Mouse (Mus musculus): ENCODE data around the gene Taar7d. TPM values are rescaled to one million over a fixed set of nuclear protein-coding genes. Genes with fewer than 3 reads are reported as not detected.

The Taar7d gene
- polyA plus RNA-seq (2016; fragmentation: Nextera tagmentation; extraction: Ambion mirVana): not detected in 2 replicates

DNA sequence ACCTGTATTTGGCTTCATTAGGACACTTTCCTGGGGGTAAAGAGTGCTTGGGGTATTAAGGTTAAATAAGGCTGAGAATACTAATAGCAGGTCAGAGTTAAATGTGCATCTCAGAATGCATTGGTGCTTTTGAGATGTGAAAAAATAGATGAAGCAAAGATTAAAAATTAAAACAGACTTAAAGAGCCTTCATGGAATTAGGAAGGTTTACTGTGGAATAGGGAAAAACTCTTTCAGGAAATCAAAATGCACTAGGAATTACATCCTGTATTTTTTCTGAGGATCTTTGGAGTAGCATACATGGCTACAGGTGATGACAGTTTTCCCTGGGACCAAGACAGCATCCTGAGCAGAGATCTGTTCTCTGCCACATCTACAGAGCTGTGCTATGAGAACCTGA is at the start of gene Taar7d:
Gene Taar7d, plus strand, starts transcription at position 301 of the 400 bp plus-strand sequence.
- Histone ChIP-seq H3K4me1 (no peaks in the 10 kb centered on the region), H3K9me3 (no peaks in the 10 kb centered on the region), H3K4me3 (no peak within 1 kb of the TSS), H3K27ac (replicated peaks) (no peak within 1 kb of the TSS), H3K27me3 (replicated peaks; ENCODE audit: low read depth, poor library complexity, severe bottlenecking) (no peaks in the 10 kb centered on the region), H3K36me3 (replicated peaks) (no peaks in the 10 kb centered on the region)
- no peak for DNase-seq (ENCODE audit: low spot score)

DNA sequence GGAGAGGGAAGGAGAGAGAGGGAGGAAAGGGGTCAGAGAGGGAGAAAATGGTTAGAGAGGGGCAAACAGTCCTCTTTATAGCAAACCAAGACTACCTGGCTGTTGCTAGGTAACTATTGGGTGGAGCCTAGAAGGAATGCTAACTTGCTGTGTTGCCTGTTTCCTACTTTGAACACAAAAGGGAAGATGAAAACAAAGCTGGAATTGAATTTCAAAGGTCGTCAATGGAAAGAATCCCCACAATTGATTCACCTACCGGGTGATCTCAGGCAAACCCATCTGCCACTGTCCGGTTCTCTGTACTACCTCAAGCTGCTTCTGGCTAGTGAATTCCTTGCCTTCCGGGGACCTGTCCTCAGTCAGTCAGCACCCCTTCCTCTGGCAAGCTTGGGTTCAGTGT is 49.1 kb upstream of the Taar7d start:
- H3K36me3 ChIP-seq (replicated peaks): no peaks in the 10 kb centered on the region
- no peak for DNase-seq (ENCODE audit: low spot score)
- H3K4me3 ChIP-seq: no peak overlapping the region
- H3K27me3 ChIP-seq (replicated peaks; ENCODE audit: low read depth, poor library complexity, severe bottlenecking): no peaks in the 10 kb centered on the region
- WGBS: 44% methylated on average over 4 of the region's 4 CpGs
- H3K9me3 ChIP-seq: no peaks in the 10 kb centered on the region
- H3K4me1 ChIP-seq: no peaks in the 10 kb centered on the region
- H3K27ac ChIP-seq (replicated peaks): no peak overlapping the region

DNA sequence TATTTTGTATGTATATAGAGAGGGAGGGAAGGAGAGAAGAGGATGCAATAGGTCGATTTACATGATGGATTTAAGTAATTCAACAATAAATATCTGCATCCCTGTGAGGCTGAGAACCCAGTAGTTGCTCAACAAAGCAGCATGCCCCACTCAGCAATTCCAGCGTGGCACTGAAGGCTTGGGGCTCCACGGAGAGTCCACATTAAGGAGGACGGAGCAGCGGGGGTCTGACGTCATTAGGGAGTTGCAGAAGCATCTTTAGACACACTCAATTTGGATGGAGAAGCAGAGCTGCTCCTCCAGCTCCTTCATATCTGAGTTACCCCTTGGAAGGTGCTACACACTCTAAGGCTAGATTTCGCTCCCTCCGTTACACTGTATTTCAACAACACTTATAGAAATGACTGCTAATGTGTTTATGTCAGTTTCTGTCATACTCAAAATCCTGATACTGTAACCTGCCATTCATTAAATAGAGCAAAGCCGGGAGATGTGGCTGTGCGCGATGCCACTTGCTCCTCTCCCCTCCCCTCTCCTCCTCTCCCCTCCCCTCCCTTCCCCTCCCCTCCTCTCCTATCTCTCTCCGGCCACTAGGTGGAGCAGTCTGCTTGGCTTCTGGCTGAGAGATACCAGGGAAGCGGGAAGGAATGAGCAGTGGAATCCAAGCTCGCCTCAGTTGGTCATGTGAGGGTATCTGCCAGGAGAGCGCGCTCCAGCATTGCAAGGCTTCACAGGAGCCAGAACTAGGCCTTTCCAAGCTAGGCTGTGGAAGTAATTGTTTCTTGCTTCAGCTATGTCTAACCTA is 47.9 kb upstream of the Taar7d start:
- H3K27me3 ChIP-seq (replicated peaks; ENCODE audit: low read depth, poor library complexity, severe bottlenecking): no peaks in the 10 kb centered on the region
- H3K9me3 ChIP-seq: no peaks in the 10 kb centered on the region
- WGBS: 41% methylated on average over 16 of the region's 16 CpGs
- no peaks in the 10 kb centered on the region for H3K36me3 ChIP-seq (replicated peaks)
- no peak overlapping the region for H3K27ac ChIP-seq (replicated peaks)
- H3K4me3 ChIP-seq: no peak overlapping the region
- no peaks in the 10 kb centered on the region; the same call in 1 of the 2 replicates for H3K4me1 ChIP-seq
- DNase-seq (ENCODE audit: low spot score): peak; percentile 81

DNA sequence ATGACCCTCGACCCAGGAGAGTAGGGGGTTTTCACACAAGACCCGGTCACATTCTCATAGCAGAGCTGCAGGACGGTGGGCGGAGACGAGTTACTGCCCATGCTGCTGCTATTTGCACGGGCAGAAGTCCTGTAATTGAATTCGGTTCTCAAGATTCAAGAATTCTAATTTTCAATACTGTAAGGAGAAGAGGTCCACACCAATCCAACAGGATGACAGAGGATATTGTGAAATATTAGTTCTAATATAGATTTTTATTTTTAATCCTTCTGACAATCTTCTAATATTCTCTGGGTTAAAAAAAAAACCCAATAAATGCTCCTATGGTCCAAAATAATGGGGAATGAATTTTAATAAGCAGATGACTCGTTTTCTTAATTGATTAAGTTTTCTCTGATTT is 41.5 kb upstream of the Taar7d start, which contains the start of gene Taar6:
Gene Taar6, minus strand, starts transcription at position 101 of the 400 bp plus-strand sequence.
- Histone ChIP-seq H3K27me3 (replicated peaks; ENCODE audit: low read depth, poor library complexity, severe bottlenecking) (no peaks in the 10 kb centered on the region), H3K4me1 (no peaks in the 10 kb centered on the region; the same call in 1 of the 2 replicates), H3K4me3 (no peak within 1 kb of the TSS), H3K36me3 (replicated peaks) (no peaks in the 10 kb centered on the region), H3K27ac (replicated peaks) (no peak within 1 kb of the TSS), H3K9me3 (peaks cover 2% of the 10 kb centered on the region; the same call in 1 of the 2 replicates)
- WGBS: 80% methylated on average over 8 of the region's 8 CpGs
- no peak for DNase-seq (ENCODE audit: low spot score)

DNA sequence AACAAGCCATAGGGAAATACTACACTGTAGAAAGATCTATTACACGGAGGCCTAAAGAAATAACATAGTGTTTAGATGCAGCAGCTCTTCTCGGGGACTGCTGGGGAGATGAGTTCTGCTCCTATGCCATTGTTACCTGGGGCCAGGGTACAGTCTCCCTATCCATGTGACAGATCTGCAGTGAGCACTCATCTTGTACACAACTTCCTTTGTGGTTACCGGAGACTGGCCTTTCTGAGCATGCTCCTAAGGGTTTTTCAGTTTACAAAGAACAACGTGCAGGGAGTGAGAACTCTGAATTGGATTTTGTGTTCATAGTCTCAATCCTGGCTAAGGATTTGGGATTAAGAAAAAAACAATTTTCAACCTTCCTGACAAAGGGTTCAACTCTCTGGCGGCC is 40.6 kb upstream of the Taar7d start:
- WGBS: 81% methylated on average over 5 of the region's 5 CpGs
- Histone ChIP-seq H3K27ac (replicated peaks) (no peak overlapping the region), H3K4me1 (no peaks in the 10 kb centered on the region; the same call in 1 of the 2 replicates), H3K4me3 (no peak overlapping the region), H3K36me3 (replicated peaks) (no peaks in the 10 kb centered on the region), H3K9me3 (peaks cover 2% of the 10 kb centered on the region; the same call in 1 of the 2 replicates), H3K27me3 (replicated peaks; ENCODE audit: low read depth, poor library complexity, severe bottlenecking) (no peaks in the 10 kb centered on the region)
- no peak for DNase-seq (ENCODE audit: low spot score)

DNA sequence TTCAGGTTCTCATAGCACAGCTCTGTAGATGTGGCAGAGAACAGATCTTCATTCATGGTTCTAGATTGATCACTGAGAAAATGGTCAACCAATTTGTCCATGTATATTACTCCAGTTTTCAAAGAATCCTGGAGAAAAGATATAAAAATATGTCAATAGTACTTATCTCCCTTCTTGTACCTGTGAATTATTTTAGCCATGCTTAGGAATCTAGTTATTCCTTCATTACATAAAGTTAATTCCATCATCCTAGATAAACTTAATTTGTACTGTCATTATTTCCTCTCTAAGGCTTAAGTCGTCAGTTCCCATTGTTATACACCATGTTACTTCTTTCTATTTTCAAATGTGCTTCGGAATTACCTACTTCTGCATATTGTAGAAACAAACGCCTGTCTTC is 33.6 kb upstream of the Taar7d start, which contains the start of gene Taar7a:
Gene Taar7a, minus strand, starts transcription at position 101 of the 400 bp plus-strand sequence.
- no peaks in the 10 kb centered on the region for H3K4me1 ChIP-seq
- no peak within 1 kb of the TSS for H3K4me3 ChIP-seq
- no peaks in the 10 kb centered on the region for H3K36me3 ChIP-seq (replicated peaks)
- no peak for DNase-seq (ENCODE audit: low spot score)
- WGBS: 89% methylated on average over 3 of the region's 3 CpGs
- no peak within 1 kb of the TSS for H3K27ac ChIP-seq (replicated peaks)
- H3K9me3 ChIP-seq: peaks cover 2% of the 10 kb centered on the region; the same call in 1 of the 2 replicates
- no peaks in the 10 kb centered on the region for H3K27me3 ChIP-seq (replicated peaks; ENCODE audit: low read depth, poor library complexity, severe bottlenecking)

DNA sequence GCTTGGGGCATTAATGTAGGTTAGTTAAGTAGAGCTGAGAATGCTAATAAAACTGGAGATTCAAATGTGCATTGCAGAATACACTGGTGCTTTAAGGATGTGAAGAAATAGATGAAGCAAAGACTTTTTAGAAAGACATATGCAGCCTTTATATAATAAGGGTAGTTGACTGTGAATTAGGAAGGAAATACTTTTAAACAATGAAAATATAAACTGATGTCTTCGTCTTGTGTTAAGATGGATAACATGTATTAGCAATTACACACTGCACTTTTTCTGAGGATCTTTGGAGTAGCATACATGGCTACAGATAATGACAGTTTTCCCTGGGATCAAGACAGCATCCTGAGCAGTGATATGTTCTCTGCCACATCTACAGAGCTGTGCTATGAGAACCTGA is 27.4 kb upstream of the Taar7d start, which contains the start of gene Taar7b:
Gene Taar7b, plus strand, starts transcription at position 301 of the 400 bp plus-strand sequence.
- no peaks in the 10 kb centered on the region for H3K4me1 ChIP-seq
- H3K36me3 ChIP-seq (replicated peaks): no peaks in the 10 kb centered on the region
- H3K27ac ChIP-seq (replicated peaks): no peak within 1 kb of the TSS
- no peaks in the 10 kb centered on the region for H3K9me3 ChIP-seq
- DNase-seq (ENCODE audit: low spot score): no peak
- no peak within 1 kb of the TSS for H3K4me3 ChIP-seq
- no peaks in the 10 kb centered on the region for H3K27me3 ChIP-seq (replicated peaks; ENCODE audit: low read depth, poor library complexity, severe bottlenecking)
- WGBS: 84% methylated on average over 1 of the region's 1 CpGs

DNA sequence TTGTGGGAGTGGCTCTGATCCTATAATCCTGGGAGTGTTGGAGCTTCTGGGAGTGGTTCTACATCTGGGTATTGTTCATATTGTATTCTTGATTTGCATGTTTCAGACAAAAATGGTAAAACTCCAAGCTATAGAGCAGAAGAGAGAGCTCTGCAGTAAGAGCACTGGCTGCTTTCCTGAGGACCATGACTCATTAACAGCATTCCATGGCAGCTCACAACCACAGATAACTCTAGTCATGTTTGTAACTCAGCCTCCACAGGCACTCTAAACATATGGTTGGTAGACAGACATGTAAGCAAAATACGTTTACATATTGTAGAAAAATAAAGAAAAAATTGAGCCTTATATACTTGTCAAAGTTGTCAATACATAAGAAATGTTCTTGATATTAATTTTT is 20.6 kb upstream of the Taar7d start:
- no peaks in the 10 kb centered on the region for H3K27me3 ChIP-seq (replicated peaks; ENCODE audit: low read depth, poor library complexity, severe bottlenecking)
- no peak overlapping the region for H3K4me3 ChIP-seq
- H3K27ac ChIP-seq (replicated peaks): no peak overlapping the region
- H3K4me1 ChIP-seq: no peaks in the 10 kb centered on the region
- no peaks in the 10 kb centered on the region for H3K9me3 ChIP-seq
- DNase-seq (ENCODE audit: low spot score): no peak
- H3K36me3 ChIP-seq (replicated peaks): no peaks in the 10 kb centered on the region
- WGBS: 78% methylated on average over 1 of the region's 1 CpGs

DNA sequence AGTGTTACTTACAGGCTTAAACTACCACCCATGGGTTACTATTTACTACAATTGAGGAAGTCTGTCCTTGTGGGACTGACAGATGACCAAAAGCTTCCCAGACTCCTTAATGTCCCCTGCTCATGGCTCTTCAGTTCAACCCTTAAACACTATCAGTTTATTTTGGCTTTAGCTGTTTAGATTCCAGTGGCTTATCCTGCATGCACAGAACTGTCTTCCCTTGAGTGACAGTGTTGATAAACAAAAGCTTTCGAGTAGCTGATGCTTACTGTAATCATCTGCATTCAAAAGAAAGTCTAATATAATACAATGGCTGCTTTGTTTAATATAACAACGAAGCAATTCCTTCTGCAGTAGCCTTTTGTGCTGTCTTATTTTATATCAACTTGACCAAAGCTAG is 20.0 kb upstream of the Taar7d start:
- no peaks in the 10 kb centered on the region for H3K4me1 ChIP-seq
- H3K27me3 ChIP-seq (replicated peaks; ENCODE audit: low read depth, poor library complexity, severe bottlenecking): no peaks in the 10 kb centered on the region
- H3K4me3 ChIP-seq: no peak overlapping the region
- no peak for DNase-seq (ENCODE audit: low spot score)
- 65% methylated on average over 2 of the region's 2 CpGs for WGBS
- H3K9me3 ChIP-seq: no peaks in the 10 kb centered on the region
- H3K27ac ChIP-seq (replicated peaks): no peak overlapping the region
- no peaks in the 10 kb centered on the region for H3K36me3 ChIP-seq (replicated peaks)

DNA sequence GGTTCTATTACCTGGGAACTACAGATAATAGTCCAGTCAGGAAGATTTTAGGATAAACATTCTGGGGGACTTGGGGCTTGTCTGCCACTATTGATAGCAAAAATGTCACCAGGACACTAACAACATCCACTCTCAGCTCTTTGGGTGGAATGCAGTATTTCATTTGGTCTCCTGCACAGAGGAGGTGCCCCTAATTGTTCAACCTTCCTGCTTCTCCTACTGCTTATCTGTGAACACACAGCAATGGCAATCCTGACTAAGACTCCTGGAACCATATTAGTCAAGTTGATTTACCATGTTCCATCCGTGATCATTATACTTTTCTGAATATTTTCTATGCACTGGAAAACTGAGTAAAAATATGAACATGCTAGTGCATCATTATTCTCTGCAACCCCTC is 18.9 kb upstream of the Taar7d start:
- no peaks in the 10 kb centered on the region for H3K4me1 ChIP-seq
- 92% methylated on average over 1 of the region's 1 CpGs for WGBS
- no peak overlapping the region for H3K4me3 ChIP-seq

DNA sequence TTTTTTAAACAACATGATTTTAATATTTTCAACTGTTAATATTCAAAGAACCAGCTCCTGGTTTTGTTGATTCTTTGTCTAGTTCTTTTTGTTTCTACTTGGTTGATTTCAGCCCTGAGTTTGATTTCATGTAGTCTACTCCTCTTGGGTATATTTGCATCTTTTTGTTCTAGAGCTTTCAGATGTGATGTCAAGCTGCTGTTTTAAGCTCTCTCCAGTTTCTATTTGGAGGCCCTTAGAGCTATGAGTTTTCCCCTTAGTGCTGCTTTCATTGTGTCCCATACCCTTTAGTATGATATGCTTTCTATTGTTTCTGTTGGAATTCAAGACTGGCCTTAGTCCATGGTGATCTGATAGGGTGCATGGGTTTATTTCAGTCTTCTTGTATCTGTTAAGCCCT is 4.3 kb downstream of the Taar7d start:
- Histone ChIP-seq H3K4me3 (no peak overlapping the region), H3K36me3 (replicated peaks) (no peaks in the 10 kb centered on the region), H3K9me3 (no peaks in the 10 kb centered on the region), H3K27ac (replicated peaks) (no peak overlapping the region), H3K4me1 (no peaks in the 10 kb centered on the region), H3K27me3 (replicated peaks; ENCODE audit: low read depth, poor library complexity, severe bottlenecking) (no peaks in the 10 kb centered on the region)
- DNase-seq (ENCODE audit: low spot score): no peak

More for the DNA sequence above, 18.9 kb upstream of the Taar7d start:
- Histone ChIP-seq H3K27me3 (replicated peaks; ENCODE audit: low read depth, poor library complexity, severe bottlenecking) (no peaks in the 10 kb centered on the region), H3K9me3 (no peaks in the 10 kb centered on the region), H3K36me3 (replicated peaks) (no peaks in the 10 kb centered on the region), H3K27ac (replicated peaks) (no peak overlapping the region)
- DNase-seq (ENCODE audit: low spot score): no peak

DNA sequence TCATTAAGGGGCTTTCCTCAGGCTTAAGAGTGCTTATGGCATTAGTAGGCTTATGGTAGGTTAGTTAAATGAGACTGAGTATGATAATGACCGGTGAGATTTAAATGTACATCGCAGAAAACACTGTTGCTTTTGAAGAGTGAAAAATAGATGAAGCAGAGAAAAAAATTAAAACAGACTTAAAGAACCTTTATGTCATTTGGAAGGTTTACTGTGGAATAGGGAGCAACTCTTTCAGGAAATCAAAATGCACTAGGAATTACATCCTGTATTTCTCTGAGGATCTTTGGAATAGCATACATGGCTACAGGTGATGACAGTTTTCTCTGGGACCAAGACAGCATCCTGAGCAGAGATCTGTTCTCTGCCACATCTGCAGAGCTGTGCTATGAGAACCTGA is 10.3 kb downstream of the Taar7d start, which contains the start of gene Taar7e:
Gene Taar7e, plus strand, starts transcription at position 301 of the 400 bp plus-strand sequence.
- H3K9me3 ChIP-seq: no peaks in the 10 kb centered on the region
- H3K4me3 ChIP-seq: no peak within 1 kb of the TSS
- no peaks in the 10 kb centered on the region for H3K27me3 ChIP-seq (replicated peaks; ENCODE audit: low read depth, poor library complexity, severe bottlenecking)
- WGBS: 89% methylated on average over 2 of the region's 2 CpGs
- no peak within 1 kb of the TSS for H3K27ac ChIP-seq (replicated peaks)
- no peaks in the 10 kb centered on the region for H3K36me3 ChIP-seq (replicated peaks)
- H3K4me1 ChIP-seq: no peaks in the 10 kb centered on the region
- DNase-seq (ENCODE audit: low spot score): no peak

Data from embryonic facial prominence, embryonic 10.5 days (tissue).